Mouse (Mus musculus): ENCODE measurements around the gene Man1c1. TPM values are rescaled to one million over a fixed set of nuclear protein-coding genes. Genes with fewer than 3 reads are reported as not detected.
A peak's percentile ranks its signal among the peaks of the same experiment; 100 is the strongest.

Man1c1 gene
- polyA plus RNA-seq, 1 experiment from 2014 or later = 2.5 TPM

GRCm38 (mm10) chr4:134740186-134740585, 36.1 kb upstream of the Man1c1 start:
- no peak for ATAC-seq (replicated peaks)
- 95% methylated on average over 4 of the region's 4 CpGs for WGBS

GRCm38 (mm10) chr4:134739530-134739929, 35.4 kb upstream of the Man1c1 start:
- Histone ChIP-seq H3K4me2 (replicated peaks) (no peak overlapping the region), H3K4me3 (no peak overlapping the region), H3K9ac (replicated peaks) (no peak overlapping the region), H3K36me3 (no peaks in the 10 kb centered on the region), H3K27ac (replicated peaks) (no peak overlapping the region), H3K4me1 (peaks cover 3% of the 10 kb centered on the region; the same call in 1 of the 2 replicates), H3K9me3 (no peaks in the 10 kb centered on the region), H3K27me3 (no peaks in the 10 kb centered on the region)
- whole genome bisulfite sequencing = 82% methylated on average over 3 of the region's 3 CpGs
- ATAC-seq (replicated peaks) = no peak

More at GRCm38 (mm10) chr4:134740186-134740585, 36.1 kb upstream of the Man1c1 start:
- peaks cover 3% of the 10 kb centered on the region; the same call in 1 of the 2 replicates for H3K4me1 ChIP-seq
- H3K27me3 ChIP-seq = no peaks in the 10 kb centered on the region
- H3K36me3 ChIP-seq = no peaks in the 10 kb centered on the region
- H3K27ac ChIP-seq (replicated peaks) = no peak overlapping the region
- H3K9me3 ChIP-seq = no peaks in the 10 kb centered on the region
- no peak overlapping the region for H3K4me3 ChIP-seq
- no peak overlapping the region for H3K9ac ChIP-seq (replicated peaks)
- no peak overlapping the region for H3K4me2 ChIP-seq (replicated peaks)

DNA sequence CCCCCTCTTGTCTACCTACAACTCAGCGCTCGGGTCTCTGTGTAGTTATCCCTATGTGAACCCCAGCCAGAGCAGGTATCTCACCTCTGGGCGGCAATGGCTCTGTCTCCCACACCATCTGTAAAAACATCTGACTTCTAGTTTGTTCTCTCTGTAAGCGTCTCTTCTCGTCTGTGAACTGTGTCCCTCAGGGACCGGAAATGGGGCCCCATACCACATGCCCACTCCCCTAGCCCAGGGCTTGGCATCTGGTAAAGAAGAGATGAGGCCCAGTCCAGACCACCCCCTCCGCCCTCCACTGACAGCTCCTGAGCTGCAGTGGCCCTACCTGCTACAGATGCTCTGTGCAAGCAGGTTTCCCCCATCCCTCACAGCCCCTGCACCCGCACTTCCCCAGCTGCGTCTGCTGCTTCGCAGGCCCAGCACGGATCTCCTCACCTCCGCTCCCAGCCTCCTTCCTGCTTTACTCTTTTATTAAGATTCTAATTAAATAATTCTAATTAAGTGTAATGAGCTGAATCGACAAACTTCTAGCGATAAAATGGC, 33.3 kb upstream of the Man1c1 start:
- 47% methylated on average over 14 of the region's 14 CpGs for WGBS
- H3K4me3 ChIP-seq = no peak overlapping the region
- H3K27ac ChIP-seq (replicated peaks) = no peak overlapping the region
- no peaks in the 10 kb centered on the region for H3K9me3 ChIP-seq
- H3K36me3 ChIP-seq = no peaks in the 10 kb centered on the region
- peaks cover 3% of the 10 kb centered on the region; the same call in 1 of the 2 replicates for H3K4me1 ChIP-seq
- no peak overlapping the region for H3K4me2 ChIP-seq (replicated peaks)
- no peak for ATAC-seq (replicated peaks)
- no peaks in the 10 kb centered on the region for H3K27me3 ChIP-seq
- no peak overlapping the region for H3K9ac ChIP-seq (replicated peaks)

DNA sequence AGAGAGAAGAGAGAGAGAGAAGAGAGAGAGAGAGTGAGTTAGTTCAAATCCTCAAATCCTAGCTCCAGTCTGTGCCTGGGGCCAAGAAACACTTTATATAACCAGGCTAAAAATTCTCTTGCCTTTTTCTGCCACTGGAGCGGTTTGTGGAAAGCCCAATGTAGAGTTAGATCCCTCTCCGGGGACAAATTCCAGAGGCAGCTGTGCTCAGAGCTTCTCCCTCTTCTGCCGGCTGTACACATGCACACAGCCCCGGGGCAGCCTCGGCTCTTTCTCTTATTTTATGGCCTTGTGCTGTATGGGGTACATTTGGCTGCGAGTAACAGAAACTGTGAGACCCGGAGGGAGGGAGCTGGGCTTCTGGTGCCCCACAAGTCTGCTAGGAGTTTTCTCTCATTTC, 32.1 kb upstream of the Man1c1 start:
- no peak for ATAC-seq (replicated peaks)
- no peaks in the 10 kb centered on the region for H3K36me3 ChIP-seq
- WGBS = 71% methylated on average over 7 of the region's 7 CpGs

GRCm38 (mm10) chr4:134734629-134735081, 30.6 kb upstream of the Man1c1 start:
- H3K4me3 ChIP-seq = no peak overlapping the region
- H3K4me1 ChIP-seq = peaks cover 15% of the 10 kb centered on the region
- no peak overlapping the region for H3K27ac ChIP-seq (replicated peaks)
- no peaks in the 10 kb centered on the region for H3K27me3 ChIP-seq
- H3K36me3 ChIP-seq = no peaks in the 10 kb centered on the region
- no peak for ATAC-seq (replicated peaks)
- WGBS = 54% methylated on average over 9 of the region's 9 CpGs
- H3K9ac ChIP-seq (replicated peaks) = no peak overlapping the region
- H3K4me2 ChIP-seq (replicated peaks) = no peak overlapping the region
- no peaks in the 10 kb centered on the region for H3K9me3 ChIP-seq

More for the DNA sequence above, 32.1 kb upstream of the Man1c1 start:
- Histone ChIP-seq H3K27ac (replicated peaks) (no peak overlapping the region), H3K9me3 (no peaks in the 10 kb centered on the region), H3K4me2 (replicated peaks) (no peak overlapping the region), H3K4me1 (peaks cover 3% of the 10 kb centered on the region; the same call in 1 of the 2 replicates), H3K27me3 (no peaks in the 10 kb centered on the region), H3K9ac (replicated peaks) (no peak overlapping the region), H3K4me3 (no peak overlapping the region)

DNA sequence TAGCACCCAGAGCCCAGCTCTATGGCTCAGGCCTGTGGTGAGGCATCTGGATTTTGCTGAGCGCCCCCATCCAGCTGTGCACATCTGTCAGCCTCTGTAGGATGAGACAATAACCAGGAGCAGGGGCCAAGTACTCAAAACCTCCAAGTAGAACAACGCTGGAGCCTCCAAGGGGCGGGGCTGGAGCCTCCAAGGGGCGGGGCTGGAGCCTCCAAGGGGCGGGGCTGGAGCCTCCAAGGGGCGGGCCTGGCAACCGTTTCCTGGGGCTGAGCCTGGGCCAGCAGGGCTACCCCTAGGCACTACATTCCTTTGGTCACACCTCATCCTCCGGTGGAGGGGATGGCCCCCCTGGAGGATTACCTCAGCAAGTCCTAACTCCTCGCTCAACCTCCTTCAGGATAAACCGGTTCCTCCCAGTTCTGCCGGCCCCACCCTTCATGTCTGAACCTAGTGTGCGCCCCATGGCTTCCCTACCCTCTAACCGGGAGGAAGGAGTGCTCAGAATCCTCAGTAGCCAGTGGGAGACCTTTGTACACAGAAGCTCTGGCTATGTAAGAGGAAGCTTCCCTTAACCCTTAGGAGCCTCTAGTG, 30.0 kb upstream of the Man1c1 start:
- Histone ChIP-seq H3K27ac (replicated peaks) (no peak overlapping the region), H3K9me3 (no peaks in the 10 kb centered on the region), H3K4me3 (no peak overlapping the region), H3K4me2 (replicated peaks) (no peak overlapping the region), H3K27me3 (no peaks in the 10 kb centered on the region), H3K4me1 (peaks cover 17% of the 10 kb centered on the region), H3K36me3 (no peaks in the 10 kb centered on the region), H3K9ac (replicated peaks) (no peak overlapping the region)
- 8% methylated on average over 13 of the region's 13 CpGs for whole genome bisulfite sequencing
- 0 out of 2 replicates have a peak, but pooled peaks have one; percentile 58 for ATAC-seq (replicated peaks)

- H3K4me2 ChIP-seq (replicated peaks) = no peak overlapping the region
- no peaks in the 10 kb centered on the region for H3K36me3 ChIP-seq
- no peaks in the 10 kb centered on the region for H3K27me3 ChIP-seq
- no peak overlapping the region for H3K9ac ChIP-seq (replicated peaks)
- H3K9me3 ChIP-seq = no peaks in the 10 kb centered on the region
- WGBS = 47% methylated on average over 9 of the region's 9 CpGs
- H3K4me1 ChIP-seq = peaks cover 17% of the 10 kb centered on the region
- H3K27ac ChIP-seq (replicated peaks) = no peak overlapping the region
- no peak overlapping the region for H3K4me3 ChIP-seq
- no peak for ATAC-seq (replicated peaks)
Observed at GRCm38 (mm10) chr4:134733371-134733770, 29.3 kb upstream of the Man1c1 start.

DNA sequence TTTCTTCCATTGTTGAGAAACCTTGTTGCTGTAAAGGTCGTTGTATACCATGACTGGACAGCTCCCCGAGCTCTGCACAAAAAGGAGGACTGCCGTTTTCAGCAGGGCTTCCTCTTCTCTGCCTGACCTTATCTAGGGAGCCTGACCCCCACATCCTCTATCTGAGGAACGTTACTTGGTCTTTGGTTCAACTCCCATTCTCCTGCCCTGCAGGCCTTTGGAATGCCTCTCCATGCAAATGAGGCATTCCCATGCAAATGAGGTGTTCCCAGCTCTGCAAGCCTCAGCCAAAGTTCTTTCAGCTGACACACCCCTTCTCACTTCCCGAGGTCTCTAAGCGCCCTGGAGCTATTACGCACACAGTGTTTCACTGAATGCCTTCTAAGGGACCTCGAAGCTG, 26.0 kb upstream of the Man1c1 start:
- ATAC-seq (replicated peaks) = peak; percentile 64
- Histone ChIP-seq H3K4me2 (replicated peaks) (no peak overlapping the region), H3K9me3 (no peaks in the 10 kb centered on the region), H3K4me1 (peaks cover 13% of the 10 kb centered on the region), H3K27ac (replicated peaks) (peak overlapping the region; percentile 18; the same call in 1 of the 2 replicates), H3K4me3 (no peak overlapping the region), H3K36me3 (no peaks in the 10 kb centered on the region), H3K9ac (replicated peaks) (no peak overlapping the region), H3K27me3 (no peaks in the 10 kb centered on the region)
- WGBS = 2% methylated on average over 8 of the region's 8 CpGs

DNA sequence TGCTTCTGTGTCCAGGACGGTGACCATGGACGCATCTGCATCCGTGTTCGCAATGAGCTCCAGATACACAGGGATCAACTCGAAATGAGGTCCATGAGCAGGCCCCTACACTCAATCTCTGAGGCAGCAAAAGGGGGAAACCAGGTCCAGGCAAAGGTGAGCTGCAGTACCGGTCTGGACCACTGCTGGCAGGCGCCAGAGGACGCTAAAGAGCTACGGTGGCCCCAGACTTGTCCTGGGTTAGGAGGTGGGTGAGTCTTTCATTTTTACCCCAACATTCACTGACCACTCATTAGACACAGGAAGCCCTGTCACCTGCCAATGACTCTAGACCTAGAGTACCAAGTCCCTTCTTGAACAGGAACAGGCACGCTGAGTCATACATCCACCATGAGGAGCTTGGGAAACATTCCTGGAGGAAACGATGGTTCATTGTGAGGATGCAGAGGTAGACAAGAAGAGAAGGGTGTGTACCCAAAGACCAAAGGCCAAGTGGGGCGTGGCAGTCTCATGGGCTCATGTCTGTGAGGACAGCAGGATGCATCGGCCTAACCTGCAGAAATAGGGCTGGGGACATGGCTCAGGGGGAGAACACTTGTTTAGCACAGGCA, 21.8 kb upstream of the Man1c1 start:
- Histone ChIP-seq H3K4me1 (peaks cover 13% of the 10 kb centered on the region), H3K4me3 (no peak overlapping the region), H3K27ac (replicated peaks) (no peak overlapping the region), H3K27me3 (no peaks in the 10 kb centered on the region), H3K9ac (replicated peaks) (no peak overlapping the region), H3K36me3 (no peaks in the 10 kb centered on the region), H3K4me2 (replicated peaks) (no peak overlapping the region), H3K9me3 (no peaks in the 10 kb centered on the region)
- ATAC-seq (replicated peaks) = no peak
- 66% methylated on average over 13 of the region's 13 CpGs for whole genome bisulfite sequencing

- no peak overlapping the region for H3K27ac ChIP-seq (replicated peaks)
- no peak overlapping the region for H3K9ac ChIP-seq (replicated peaks)
- H3K4me2 ChIP-seq (replicated peaks) = no peak overlapping the region
- H3K9me3 ChIP-seq = no peaks in the 10 kb centered on the region
- no peak for ATAC-seq (replicated peaks)
- 62% methylated on average over 4 of the region's 4 CpGs for WGBS
- no peaks in the 10 kb centered on the region for H3K27me3 ChIP-seq
- H3K4me1 ChIP-seq = peaks cover 5% of the 10 kb centered on the region
- H3K36me3 ChIP-seq = no peaks in the 10 kb centered on the region
- no peak overlapping the region for H3K4me3 ChIP-seq
Observed at GRCm38 (mm10) chr4:134724974-134725373, 20.9 kb upstream of the Man1c1 start.

DNA sequence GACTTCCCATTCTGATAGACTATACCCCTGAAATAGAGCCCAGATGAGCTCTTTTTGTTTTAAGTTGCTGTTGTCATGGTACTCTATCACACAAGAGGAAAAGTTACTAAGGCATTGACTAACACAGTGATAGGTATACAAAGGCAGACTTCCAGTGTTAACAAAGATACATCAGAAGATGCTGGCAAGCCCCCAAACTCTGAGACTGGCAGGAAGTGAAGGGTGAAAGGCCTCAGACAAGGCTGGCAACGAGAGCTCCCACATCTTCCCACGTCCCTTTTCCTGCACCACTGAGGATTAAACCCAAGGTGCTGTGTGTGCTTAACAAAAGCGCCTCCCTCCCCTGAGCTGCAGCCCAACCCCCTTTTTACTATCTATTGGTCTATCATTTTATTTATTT, 19.2 kb upstream of the Man1c1 start:
- H3K36me3 ChIP-seq = no peaks in the 10 kb centered on the region
- no peak overlapping the region for H3K4me3 ChIP-seq
- H3K9me3 ChIP-seq = no peaks in the 10 kb centered on the region
- ATAC-seq (replicated peaks) = no peak
- no peak overlapping the region for H3K4me2 ChIP-seq (replicated peaks)
- no peak overlapping the region for H3K27ac ChIP-seq (replicated peaks)
- 69% methylated on average over 3 of the region's 3 CpGs for WGBS
- H3K9ac ChIP-seq (replicated peaks) = no peak overlapping the region
- no peaks in the 10 kb centered on the region for H3K27me3 ChIP-seq
- no peaks in the 10 kb centered on the region for H3K4me1 ChIP-seq

- Histone ChIP-seq H3K9me3 (no peaks in the 10 kb centered on the region), H3K9ac (replicated peaks) (no peak overlapping the region), H3K4me2 (replicated peaks) (no peak overlapping the region), H3K27me3 (no peaks in the 10 kb centered on the region), H3K4me3 (no peak overlapping the region), H3K4me1 (no peaks in the 10 kb centered on the region), H3K36me3 (no peaks in the 10 kb centered on the region), H3K27ac (replicated peaks) (no peak overlapping the region)
- WGBS = 88% methylated on average over 6 of the region's 6 CpGs
- no peak for ATAC-seq (replicated peaks)
Observed at GRCm38 (mm10) chr4:134721076-134721475, 17.0 kb upstream of the Man1c1 start.
